Mouse (Mus musculus): ENCODE data around the gene Rxfp1. TPM values are rescaled to one million over a fixed set of nuclear protein-coding genes. Genes with fewer than 3 reads are reported as not detected.
A peak's percentile ranks its signal among the peaks of the same experiment; 100 is the strongest.

The Rxfp1 gene
- polyA plus RNA-seq (2014; fragmentation: Nextera tagmentation; extraction: Ambion mirVana): 0.24 and 0.25 TPM in 2 replicates

DNA sequence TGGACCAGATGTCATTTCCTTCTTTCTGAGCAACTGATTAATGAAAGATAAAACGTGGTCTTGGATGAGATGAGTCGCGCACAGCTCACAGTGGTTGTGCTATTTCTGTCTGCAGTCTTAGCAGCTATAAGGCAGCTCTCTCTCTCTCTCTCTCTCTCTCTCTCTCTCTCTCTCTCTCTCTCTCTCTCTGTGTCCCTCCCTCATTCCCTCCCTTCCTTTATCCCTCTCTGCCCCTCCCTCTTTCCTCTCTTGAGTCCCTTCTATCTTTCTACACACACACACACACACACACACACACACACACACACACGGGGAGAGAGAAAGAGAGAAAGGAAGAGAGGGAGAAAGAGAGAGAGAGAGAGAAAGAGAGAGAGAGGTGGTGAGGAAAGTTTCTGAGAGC lies at the start of gene Rxfp1:
TSS of gene Rxfp1 (minus strand) at position 101 of the 400 bp plus-strand sequence.
- Histone ChIP-seq H3K36me3 (replicated peaks; ENCODE audit: control insufficient read depth, insufficient read depth, low read depth, low read length) (no peaks in the 10 kb centered on the region), H3K4me2 (ENCODE audit: low read depth, low read length) (no peak within 1 kb of the TSS), H3K4me3 (ENCODE audit: low read depth, low read length) (no peak within 1 kb of the TSS), H3K27me3 (ENCODE audit: control insufficient read depth, insufficient read depth, low read length) (no peaks in the 10 kb centered on the region), H3K9me3 (replicated peaks; ENCODE audit: control insufficient read depth, low read length) (no peaks in the 10 kb centered on the region), H3K27ac (replicated peaks; ENCODE audit: low read depth, low read length) (no peak within 1 kb of the TSS), H3K9ac (replicated peaks; ENCODE audit: low read length) (no peak within 1 kb of the TSS), H3K4me1 (ENCODE audit: control insufficient read depth, insufficient read depth, low read length) (no peaks in the 10 kb centered on the region)
- no peak for ATAC-seq (replicated peaks; ENCODE audit: insufficient number of reproducible peaks, low FRiP score, low TSS enrichment, low read depth)
- no peak for DNase-seq (ENCODE audit: low spot score)
- 78% methylated on average over 4 of the region's 4 CpGs for WGBS

DNA sequence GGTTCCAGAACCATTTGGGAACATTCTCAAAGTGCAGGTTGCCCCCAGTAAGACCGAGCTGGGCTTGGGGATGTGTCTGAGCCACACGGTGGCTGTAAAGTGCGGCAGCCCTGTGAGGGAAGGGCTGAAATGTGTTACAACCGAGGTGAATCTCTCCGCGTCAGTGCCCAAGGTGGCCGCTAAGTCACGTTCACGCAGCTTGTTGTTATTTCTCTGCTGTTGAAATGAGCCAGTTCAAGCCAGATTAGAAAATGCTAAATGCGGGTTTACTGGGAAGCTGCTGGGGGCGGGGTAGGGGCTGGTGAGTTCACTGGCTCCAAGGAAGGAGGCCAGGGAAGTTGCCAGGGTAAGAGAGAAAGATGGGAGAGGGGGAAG lies 46.7 kb upstream of the Rxfp1 start:
- Histone ChIP-seq H3K27ac (replicated peaks; ENCODE audit: low read depth, low read length) (no peak overlapping the region), H3K4me1 (ENCODE audit: control insufficient read depth, insufficient read depth, low read length) (no peaks in the 10 kb centered on the region), H3K9me3 (replicated peaks; ENCODE audit: control insufficient read depth, low read length) (no peaks in the 10 kb centered on the region), H3K27me3 (ENCODE audit: control insufficient read depth, insufficient read depth, low read length) (no peaks in the 10 kb centered on the region), H3K4me2 (ENCODE audit: low read depth, low read length) (no peak overlapping the region), H3K4me3 (ENCODE audit: low read depth, low read length) (no peak overlapping the region), H3K9ac (replicated peaks; ENCODE audit: low read length) (no peak overlapping the region), H3K36me3 (replicated peaks; ENCODE audit: control insufficient read depth, insufficient read depth, low read depth, low read length) (no peaks in the 10 kb centered on the region)
- 18% methylated on average over 11 of the region's 11 CpGs for WGBS
- no peak for DNase-seq (ENCODE audit: low spot score)
- no peak for ATAC-seq (replicated peaks; ENCODE audit: insufficient number of reproducible peaks, low FRiP score, low TSS enrichment, low read depth)

DNA sequence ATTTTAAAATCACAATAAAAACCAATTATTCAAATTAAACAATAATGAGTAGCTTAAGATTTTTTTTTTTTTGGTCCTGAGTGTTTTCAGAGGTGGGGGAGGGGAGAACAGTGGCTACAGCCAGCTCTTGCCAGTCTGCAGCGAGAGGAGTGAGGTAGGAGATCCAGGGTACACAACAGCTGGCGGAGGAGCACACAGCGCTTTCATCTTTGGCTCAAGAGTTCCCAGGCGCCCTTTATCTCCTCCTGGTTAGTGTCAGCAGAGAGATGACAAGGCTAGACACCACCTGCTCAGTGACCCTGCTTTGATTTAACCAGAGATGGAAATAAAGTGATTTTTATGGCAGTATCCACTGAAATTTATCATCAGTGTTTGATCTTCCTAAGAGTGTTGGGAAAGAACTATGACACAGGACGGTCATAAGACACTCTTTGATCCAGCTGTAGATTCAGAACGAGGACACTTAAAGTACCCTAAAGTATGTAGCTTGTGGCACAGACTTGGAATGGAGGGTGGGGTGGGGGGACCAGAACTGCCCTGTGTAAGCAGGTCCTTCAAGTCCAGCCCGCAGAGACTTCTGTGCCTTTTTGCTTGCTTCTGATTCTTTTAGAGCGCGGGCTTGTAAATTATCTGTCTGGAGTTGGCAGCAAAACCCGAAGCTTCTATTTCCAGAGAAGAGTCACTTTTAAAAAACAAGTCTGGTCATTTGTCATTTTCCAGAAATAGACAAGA lies 46.1 kb upstream of the Rxfp1 start:
- H3K27ac ChIP-seq (replicated peaks; ENCODE audit: low read depth, low read length): no peak overlapping the region
- no peaks in the 10 kb centered on the region for H3K4me1 ChIP-seq (ENCODE audit: control insufficient read depth, insufficient read depth, low read length)
- H3K36me3 ChIP-seq (replicated peaks; ENCODE audit: control insufficient read depth, insufficient read depth, low read depth, low read length): no peaks in the 10 kb centered on the region
- WGBS: 62% methylated on average over 10 of the region's 10 CpGs
- no peak overlapping the region for H3K4me2 ChIP-seq (ENCODE audit: low read depth, low read length)
- ATAC-seq (replicated peaks; ENCODE audit: insufficient number of reproducible peaks, low FRiP score, low TSS enrichment, low read depth) (no peak), DNase-seq (ENCODE audit: low spot score) (peak; percentile 20)
- H3K4me3 ChIP-seq (ENCODE audit: low read depth, low read length): no peak overlapping the region
- H3K9me3 ChIP-seq (replicated peaks; ENCODE audit: control insufficient read depth, low read length): no peaks in the 10 kb centered on the region
- no peaks in the 10 kb centered on the region for H3K27me3 ChIP-seq (ENCODE audit: control insufficient read depth, insufficient read depth, low read length)
- H3K9ac ChIP-seq (replicated peaks; ENCODE audit: low read length): no peak overlapping the region

DNA sequence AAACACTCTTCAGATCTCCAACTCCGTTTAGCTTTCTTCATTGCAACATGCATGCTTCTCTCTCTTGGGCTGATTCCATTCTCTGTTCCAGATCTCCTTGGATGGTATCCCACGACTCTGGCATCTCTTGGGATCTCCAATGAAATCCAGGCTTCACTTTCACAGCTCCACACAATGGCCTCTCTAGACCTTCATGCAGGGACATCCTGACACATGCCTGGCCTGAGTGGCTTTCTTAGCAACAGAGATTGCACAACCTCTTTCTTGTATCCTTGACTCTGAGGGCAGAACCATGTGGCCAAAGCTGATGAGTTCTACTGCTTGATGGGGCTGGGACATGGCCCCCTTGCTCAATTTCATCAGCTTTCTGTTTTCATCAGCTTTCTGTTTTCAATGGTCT lies 35.0 kb upstream of the Rxfp1 start:
- no peaks in the 10 kb centered on the region for H3K36me3 ChIP-seq (replicated peaks; ENCODE audit: control insufficient read depth, insufficient read depth, low read depth, low read length)
- no peak overlapping the region for H3K27ac ChIP-seq (replicated peaks; ENCODE audit: low read depth, low read length)
- H3K4me3 ChIP-seq (ENCODE audit: low read depth, low read length): no peak overlapping the region
- no peaks in the 10 kb centered on the region for H3K4me1 ChIP-seq (ENCODE audit: control insufficient read depth, insufficient read depth, low read length)
- no peak overlapping the region for H3K9ac ChIP-seq (replicated peaks; ENCODE audit: low read length)
- no peak overlapping the region for H3K4me2 ChIP-seq (ENCODE audit: low read depth, low read length)
- no peaks in the 10 kb centered on the region for H3K9me3 ChIP-seq (replicated peaks; ENCODE audit: control insufficient read depth, low read length)
- 91% methylated on average over 2 of the region's 2 CpGs for WGBS
- DNase-seq (ENCODE audit: low spot score): no peak
- no peaks in the 10 kb centered on the region for H3K27me3 ChIP-seq (ENCODE audit: control insufficient read depth, insufficient read depth, low read length)
- ATAC-seq (replicated peaks; ENCODE audit: insufficient number of reproducible peaks, low FRiP score, low TSS enrichment, low read depth): no peak

DNA sequence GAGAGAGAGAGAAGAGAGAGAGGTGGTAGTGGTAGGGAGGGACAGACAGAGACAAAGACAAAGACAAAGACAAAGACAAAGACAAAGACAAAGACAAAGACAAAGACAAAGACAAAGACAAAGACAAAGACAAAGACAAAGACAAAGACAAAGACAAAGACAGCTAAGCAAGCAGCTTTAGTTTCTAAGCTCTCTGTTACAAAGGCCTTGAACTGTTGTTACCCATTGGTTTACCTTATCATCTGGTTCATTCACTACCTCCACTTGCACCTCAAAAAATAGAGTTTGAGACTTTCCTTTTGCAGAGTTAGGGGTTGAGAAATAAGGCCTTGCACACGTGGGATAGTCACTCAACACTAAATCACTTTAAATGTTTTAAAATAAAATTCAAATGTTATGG lies 16.1 kb upstream of the Rxfp1 start:
- Histone ChIP-seq H3K4me3 (ENCODE audit: low read depth, low read length) (no peak overlapping the region), H3K9me3 (replicated peaks; ENCODE audit: control insufficient read depth, low read length) (no peaks in the 10 kb centered on the region), H3K27ac (replicated peaks; ENCODE audit: low read depth, low read length) (no peak overlapping the region), H3K4me1 (ENCODE audit: control insufficient read depth, insufficient read depth, low read length) (no peaks in the 10 kb centered on the region), H3K27me3 (ENCODE audit: control insufficient read depth, insufficient read depth, low read length) (no peaks in the 10 kb centered on the region), H3K9ac (replicated peaks; ENCODE audit: low read length) (no peak overlapping the region), H3K36me3 (replicated peaks; ENCODE audit: control insufficient read depth, insufficient read depth, low read depth, low read length) (no peaks in the 10 kb centered on the region), H3K4me2 (ENCODE audit: low read depth, low read length) (no peak overlapping the region)
- DNase-seq (ENCODE audit: low spot score): no peak
- 71% methylated on average over 1 of the region's 1 CpGs for WGBS
- ATAC-seq (replicated peaks; ENCODE audit: insufficient number of reproducible peaks, low FRiP score, low TSS enrichment, low read depth): no peak

DNA sequence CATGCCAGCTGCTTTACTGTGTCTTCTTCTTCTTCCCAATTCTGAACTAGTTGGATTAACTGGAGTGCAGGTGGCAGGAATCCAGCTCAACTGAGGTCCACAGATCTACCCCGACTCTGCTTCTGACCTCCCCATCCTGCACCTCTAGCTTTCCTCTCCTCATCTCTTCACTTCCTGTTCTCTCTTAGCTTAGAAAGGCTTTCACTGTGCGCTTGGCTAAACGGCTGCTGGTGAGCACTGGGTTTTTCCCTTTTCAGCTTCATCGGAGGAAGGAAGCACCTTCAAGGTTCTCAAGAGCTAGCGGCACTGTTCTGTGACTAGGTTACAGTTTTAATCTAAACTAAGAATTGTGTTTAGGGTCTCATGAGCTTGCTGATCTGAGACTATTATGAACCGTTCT lies 8.9 kb upstream of the Rxfp1 start:
- DNase-seq (ENCODE audit: low spot score) (no peak), ATAC-seq (replicated peaks; ENCODE audit: insufficient number of reproducible peaks, low FRiP score, low TSS enrichment, low read depth) (no peak)
- Histone ChIP-seq H3K4me1 (ENCODE audit: control insufficient read depth, insufficient read depth, low read length) (no peaks in the 10 kb centered on the region), H3K27ac (replicated peaks; ENCODE audit: low read depth, low read length) (no peak overlapping the region), H3K4me2 (ENCODE audit: low read depth, low read length) (no peak overlapping the region), H3K9me3 (replicated peaks; ENCODE audit: control insufficient read depth, low read length) (no peaks in the 10 kb centered on the region), H3K36me3 (replicated peaks; ENCODE audit: control insufficient read depth, insufficient read depth, low read depth, low read length) (no peaks in the 10 kb centered on the region), H3K9ac (replicated peaks; ENCODE audit: low read length) (no peak overlapping the region), H3K27me3 (ENCODE audit: control insufficient read depth, insufficient read depth, low read length) (no peaks in the 10 kb centered on the region), H3K4me3 (ENCODE audit: low read depth, low read length) (no peak overlapping the region)
- 89% methylated on average over 6 of the region's 6 CpGs for WGBS

DNA sequence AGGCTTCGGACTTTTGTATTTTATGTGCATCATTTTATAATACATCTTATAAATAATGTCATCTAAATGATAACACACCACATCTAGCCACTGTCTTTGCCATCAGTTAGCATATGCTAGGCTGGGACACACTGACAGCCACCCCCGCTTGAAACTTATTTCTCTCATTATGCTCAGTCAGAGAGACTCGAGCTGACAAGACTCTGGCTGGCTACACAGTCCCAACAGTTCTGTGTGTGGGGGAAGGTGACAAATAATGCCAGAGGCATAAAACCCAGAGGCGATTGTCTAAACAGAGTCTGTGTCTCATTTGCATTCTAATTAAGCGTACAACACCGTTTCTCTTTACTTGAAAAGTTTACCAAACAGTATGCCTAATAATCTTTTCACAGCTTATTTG lies 7.4 kb upstream of the Rxfp1 start:
- Histone ChIP-seq H3K27ac (replicated peaks; ENCODE audit: low read depth, low read length) (no peak overlapping the region), H3K4me1 (ENCODE audit: control insufficient read depth, insufficient read depth, low read length) (no peaks in the 10 kb centered on the region), H3K27me3 (ENCODE audit: control insufficient read depth, insufficient read depth, low read length) (no peaks in the 10 kb centered on the region), H3K9me3 (replicated peaks; ENCODE audit: control insufficient read depth, low read length) (no peaks in the 10 kb centered on the region), H3K4me3 (ENCODE audit: low read depth, low read length) (no peak overlapping the region), H3K9ac (replicated peaks; ENCODE audit: low read length) (no peak overlapping the region), H3K4me2 (ENCODE audit: low read depth, low read length) (no peak overlapping the region), H3K36me3 (replicated peaks; ENCODE audit: control insufficient read depth, insufficient read depth, low read depth, low read length) (no peaks in the 10 kb centered on the region)
- DNase-seq (ENCODE audit: low spot score) (no peak), ATAC-seq (replicated peaks; ENCODE audit: insufficient number of reproducible peaks, low FRiP score, low TSS enrichment, low read depth) (no peak)
- 82% methylated on average over 6 of the region's 6 CpGs for WGBS

DNA sequence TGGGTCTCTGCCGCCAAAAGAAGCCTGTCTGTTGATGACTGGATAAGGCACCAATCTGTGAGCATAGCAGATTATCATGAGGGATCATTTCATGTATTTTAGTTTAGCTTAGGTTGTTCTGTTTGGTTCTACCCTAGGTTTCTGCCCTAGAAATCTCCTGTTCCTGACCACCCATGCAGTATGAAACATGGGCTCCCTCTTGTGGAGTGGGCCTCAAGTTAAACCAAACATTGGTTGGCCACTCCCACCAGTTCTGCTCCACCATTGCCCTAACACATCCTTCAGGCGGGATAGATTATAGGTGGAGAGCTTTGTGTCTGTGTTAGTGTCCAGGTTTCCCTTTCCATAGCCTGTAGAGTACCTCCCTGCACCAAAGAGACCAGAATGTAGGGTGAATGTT lies 6.7 kb upstream of the Rxfp1 start:
- Histone ChIP-seq H3K4me3 (ENCODE audit: low read depth, low read length) (no peak overlapping the region), H3K9ac (replicated peaks; ENCODE audit: low read length) (no peak overlapping the region), H3K27ac (replicated peaks; ENCODE audit: low read depth, low read length) (no peak overlapping the region), H3K36me3 (replicated peaks; ENCODE audit: control insufficient read depth, insufficient read depth, low read depth, low read length) (no peaks in the 10 kb centered on the region), H3K27me3 (ENCODE audit: control insufficient read depth, insufficient read depth, low read length) (no peaks in the 10 kb centered on the region), H3K4me2 (ENCODE audit: low read depth, low read length) (no peak overlapping the region), H3K9me3 (replicated peaks; ENCODE audit: control insufficient read depth, low read length) (no peaks in the 10 kb centered on the region), H3K4me1 (ENCODE audit: control insufficient read depth, insufficient read depth, low read length) (no peaks in the 10 kb centered on the region)
- no peak for ATAC-seq (replicated peaks; ENCODE audit: insufficient number of reproducible peaks, low FRiP score, low TSS enrichment, low read depth)
- DNase-seq (ENCODE audit: low spot score): no peak
- WGBS: 85% methylated on average over 2 of the region's 2 CpGs
